Mouse (Mus musculus): ENCODE measurements around the gene Cfdp1. TPM values are rescaled to one million over a fixed set of nuclear protein-coding genes. Genes with fewer than 3 reads are reported as not detected.

Cfdp1 gene
- total and polyA plus RNA-seq, 3 experiments, result 26.1 to 229 (median 160) TPM

- no peak for DNase-seq (ENCODE audit: low spot score)
- Histone ChIP-seq H3K9me3 (replicated peaks) (no peaks in the 10 kb centered on the region), H3K4me3 (ENCODE audit: low read depth, low read length) (no peak overlapping the region), H3K27me3 (ENCODE audit: insufficient read depth, low read length) (no peaks in the 10 kb centered on the region), H3K36me3 (replicated peaks) (peaks cover 87% of the 10 kb centered on the region), H3K4me1 (ENCODE audit: insufficient read depth, low read depth, low read length) (no peaks in the 10 kb centered on the region)
- TF ChIP-seq GATA1 (IDR thresholded peaks at IDR 0.05; ENCODE audit: borderline replicate concordance, low read length) (no peak), CTCF (IDR thresholded peaks at IDR 0.05; ENCODE audit: low read depth, low read length) (no peak), GATA2 (IDR thresholded peaks at IDR 0.05; ENCODE audit: borderline replicate concordance, low read depth, low read length) (no peak), POLR2AphosphoS5 (IDR thresholded peaks at IDR 0.05; ENCODE audit: insufficient replicate concordance, low read depth, low read length) (no peak), TAL1 (conservative IDR thresholded peaks at IDR 0.05; ENCODE audit: low read depth, low read length) (no peak)
- ATAC-seq (ENCODE audit: extremely low read depth, insufficient number of reproducible peaks, low FRiP score, poor library complexity, severe bottlenecking), result no peak
Measured at GRCm38 (mm10) chr8:111835540-111835939, 18.6 kb downstream of the Cfdp1 start.

- ATAC-seq (ENCODE audit: extremely low read depth, insufficient number of reproducible peaks, low FRiP score, poor library complexity, severe bottlenecking), result no peak
- peaks cover 91% of the 10 kb centered on the region for H3K36me3 ChIP-seq (replicated peaks)
Measured at GRCm38 (mm10) chr8:111834011-111834410, 20.1 kb downstream of the Cfdp1 start.

GRCm38 (mm10) chr8:111832983-111833382 is 21.1 kb downstream of the Cfdp1 start:
- no peaks in the 10 kb centered on the region for H3K4me1 ChIP-seq (ENCODE audit: insufficient read depth, low read depth, low read length)
- H3K36me3 ChIP-seq (replicated peaks), result peaks cover 93% of the 10 kb centered on the region
- TF ChIP-seq TAL1 (conservative IDR thresholded peaks at IDR 0.05; ENCODE audit: low read depth, low read length) (no peak), CTCF (IDR thresholded peaks at IDR 0.05; ENCODE audit: low read depth, low read length) (no peak), GATA2 (IDR thresholded peaks at IDR 0.05; ENCODE audit: borderline replicate concordance, low read depth, low read length) (no peak), GATA1 (IDR thresholded peaks at IDR 0.05; ENCODE audit: borderline replicate concordance, low read length) (no peak), POLR2AphosphoS5 (IDR thresholded peaks at IDR 0.05; ENCODE audit: insufficient replicate concordance, low read depth, low read length) (no peak)
- H3K9me3 ChIP-seq (replicated peaks), result no peaks in the 10 kb centered on the region
- H3K27me3 ChIP-seq (ENCODE audit: insufficient read depth, low read length), result no peaks in the 10 kb centered on the region
- no peak overlapping the region for H3K4me3 ChIP-seq (ENCODE audit: low read depth, low read length)
- ATAC-seq (ENCODE audit: extremely low read depth, insufficient number of reproducible peaks, low FRiP score, poor library complexity, severe bottlenecking) (no peak), DNase-seq (ENCODE audit: low spot score) (no peak)

More at GRCm38 (mm10) chr8:111834011-111834410, 20.1 kb downstream of the Cfdp1 start:
- Histone ChIP-seq H3K4me1 (ENCODE audit: insufficient read depth, low read depth, low read length) (no peaks in the 10 kb centered on the region), H3K4me3 (ENCODE audit: low read depth, low read length) (no peak overlapping the region), H3K9me3 (replicated peaks) (no peaks in the 10 kb centered on the region), H3K27me3 (ENCODE audit: insufficient read depth, low read length) (no peaks in the 10 kb centered on the region)
- TF ChIP-seq TAL1 (conservative IDR thresholded peaks at IDR 0.05; ENCODE audit: low read depth, low read length) (no peak), CTCF (IDR thresholded peaks at IDR 0.05; ENCODE audit: low read depth, low read length) (no peak), GATA1 (IDR thresholded peaks at IDR 0.05; ENCODE audit: borderline replicate concordance, low read length) (no peak), GATA2 (IDR thresholded peaks at IDR 0.05; ENCODE audit: borderline replicate concordance, low read depth, low read length) (no peak), POLR2AphosphoS5 (IDR thresholded peaks at IDR 0.05; ENCODE audit: insufficient replicate concordance, low read depth, low read length) (no peak)
- DNase-seq (ENCODE audit: low spot score), result no peak

- Histone ChIP-seq H3K9me3 (replicated peaks) (no peaks in the 10 kb centered on the region), H3K4me3 (ENCODE audit: low read depth, low read length) (no peak overlapping the region), H3K4me1 (ENCODE audit: insufficient read depth, low read depth, low read length) (no peaks in the 10 kb centered on the region), H3K36me3 (replicated peaks) (peaks cover 90% of the 10 kb centered on the region), H3K27me3 (ENCODE audit: insufficient read depth, low read length) (no peaks in the 10 kb centered on the region)
- no peak for TF ChIP-seq TAL1 (conservative IDR thresholded peaks at IDR 0.05; ENCODE audit: low read depth, low read length)
- no peak for TF ChIP-seq GATA1 (IDR thresholded peaks at IDR 0.05; ENCODE audit: borderline replicate concordance, low read length)
- TF ChIP-seq CTCF (IDR thresholded peaks at IDR 0.05; ENCODE audit: low read depth, low read length), result no peak
- no peak for TF ChIP-seq POLR2AphosphoS5 (IDR thresholded peaks at IDR 0.05; ENCODE audit: insufficient replicate concordance, low read depth, low read length)
- TF ChIP-seq GATA2 (IDR thresholded peaks at IDR 0.05; ENCODE audit: borderline replicate concordance, low read depth, low read length), result no peak
- ATAC-seq (ENCODE audit: extremely low read depth, insufficient number of reproducible peaks, low FRiP score, poor library complexity, severe bottlenecking) (no peak), DNase-seq (ENCODE audit: low spot score) (no peak)
Measured at GRCm38 (mm10) chr8:111831996-111832395, 22.1 kb downstream of the Cfdp1 start.

- no peak overlapping the region for H3K4me3 ChIP-seq (ENCODE audit: low read depth, low read length)
- no peak for TF ChIP-seq GATA2 (IDR thresholded peaks at IDR 0.05; ENCODE audit: borderline replicate concordance, low read depth, low read length)
- no peak for TF ChIP-seq TAL1 (conservative IDR thresholded peaks at IDR 0.05; ENCODE audit: low read depth, low read length)
- no peak for TF ChIP-seq POLR2AphosphoS5 (IDR thresholded peaks at IDR 0.05; ENCODE audit: insufficient replicate concordance, low read depth, low read length)
- no peak for TF ChIP-seq GATA1 (IDR thresholded peaks at IDR 0.05; ENCODE audit: borderline replicate concordance, low read length)
- peaks cover 91% of the 10 kb centered on the region for H3K36me3 ChIP-seq (replicated peaks)
- no peaks in the 10 kb centered on the region for H3K9me3 ChIP-seq (replicated peaks)
- ATAC-seq (ENCODE audit: extremely low read depth, insufficient number of reproducible peaks, low FRiP score, poor library complexity, severe bottlenecking) (no peak), DNase-seq (ENCODE audit: low spot score) (no peak)
- no peaks in the 10 kb centered on the region for H3K4me1 ChIP-seq (ENCODE audit: insufficient read depth, low read depth, low read length)
- no peaks in the 10 kb centered on the region for H3K27me3 ChIP-seq (ENCODE audit: insufficient read depth, low read length)
Measured at GRCm38 (mm10) chr8:111828595-111828994, 25.5 kb downstream of the Cfdp1 start.

- DNase-seq (ENCODE audit: low spot score) (no peak), ATAC-seq (ENCODE audit: extremely low read depth, insufficient number of reproducible peaks, low FRiP score, poor library complexity, severe bottlenecking) (no peak)
- Histone ChIP-seq H3K9me3 (replicated peaks) (no peaks in the 10 kb centered on the region), H3K27me3 (ENCODE audit: insufficient read depth, low read length) (no peaks in the 10 kb centered on the region), H3K36me3 (replicated peaks) (peaks cover 90% of the 10 kb centered on the region), H3K4me1 (ENCODE audit: insufficient read depth, low read depth, low read length) (peaks cover 15% of the 10 kb centered on the region), H3K4me3 (ENCODE audit: low read depth, low read length) (no peak overlapping the region)
- TF ChIP-seq POLR2AphosphoS5 (IDR thresholded peaks at IDR 0.05; ENCODE audit: insufficient replicate concordance, low read depth, low read length) (no peak), TAL1 (conservative IDR thresholded peaks at IDR 0.05; ENCODE audit: low read depth, low read length) (no peak), CTCF (IDR thresholded peaks at IDR 0.05; ENCODE audit: low read depth, low read length) (no peak), GATA1 (IDR thresholded peaks at IDR 0.05; ENCODE audit: borderline replicate concordance, low read length) (no peak), GATA2 (IDR thresholded peaks at IDR 0.05; ENCODE audit: borderline replicate concordance, low read depth, low read length) (no peak)
Measured at GRCm38 (mm10) chr8:111825219-111825618, 28.9 kb downstream of the Cfdp1 start.
